Mouse (Mus musculus) lung, postnatal 10 days (tissue): ENCODE results near the gene Skor1.

ENCODE experiments used
- DNase-seq: peaks from one replicate; pipeline ENCODE4 v3.0.0; 2021

Skor1 gene

GRCm38 (mm10) chr9:63147786-63148409, 863 bp downstream of the Skor1 start:
- DNase-seq: no peak

DNA sequence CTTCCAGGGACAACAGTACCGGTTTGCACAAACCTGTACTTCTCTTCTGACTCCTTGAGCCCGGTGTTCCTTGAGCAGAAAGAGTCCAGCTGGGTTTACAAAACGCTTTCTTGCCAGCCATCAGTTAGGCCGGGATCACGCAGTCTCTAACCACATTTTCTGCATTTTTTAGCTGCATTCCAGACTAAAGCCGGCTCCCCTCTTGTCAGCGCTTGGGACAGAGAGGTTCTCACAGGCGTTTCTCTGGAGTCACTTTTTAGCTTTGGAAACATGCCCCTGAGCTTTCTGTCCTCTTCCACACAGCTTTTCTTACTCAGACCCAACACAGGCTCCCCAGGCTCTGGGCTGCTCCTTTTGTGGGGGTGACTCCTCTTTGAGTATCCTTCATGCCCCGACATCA, 1.5 kb downstream of the Skor1 start:
- no peak for DNase-seq

GRCm38 (mm10) chr9:63146856-63147274, 1.9 kb downstream of the Skor1 start:
- no peak for DNase-seq

DNA sequence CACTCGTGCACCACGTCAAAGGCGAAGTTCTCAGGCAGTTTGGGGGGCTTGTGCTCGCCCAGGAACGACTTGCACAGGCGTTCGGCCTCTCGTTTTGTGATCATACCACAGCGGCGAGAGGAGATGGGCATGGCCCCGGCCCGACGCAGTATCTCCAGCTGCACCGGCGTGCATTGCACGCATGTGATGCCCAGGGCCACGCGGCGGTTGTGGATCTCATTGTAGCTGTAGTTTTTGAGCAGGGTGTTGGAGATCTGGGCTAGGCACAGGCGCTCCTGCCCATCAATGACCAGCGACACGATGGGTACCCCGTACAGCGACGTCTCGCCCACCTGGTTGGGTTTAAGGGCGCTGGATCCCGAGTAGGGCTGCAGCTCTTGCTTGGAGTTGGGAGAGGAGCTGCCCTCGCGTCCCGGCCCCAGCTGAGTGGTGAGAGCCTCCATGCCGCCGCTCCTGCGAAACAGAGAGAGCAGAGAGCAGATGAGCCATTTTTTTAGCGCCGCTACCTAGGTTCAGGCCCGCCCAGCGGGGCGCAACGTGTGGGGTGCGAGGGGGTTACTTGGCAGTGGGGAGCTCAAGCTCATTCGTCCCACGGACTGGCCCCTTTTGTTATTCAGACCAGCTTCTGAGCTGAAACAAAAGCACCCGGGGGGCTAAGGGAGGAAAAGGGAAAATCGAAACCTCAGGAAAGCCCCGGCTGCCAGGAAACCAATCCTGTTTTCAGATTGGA, 2.5 kb downstream of the Skor1 start:
- DNase-seq: no peak

GRCm38 (mm10) chr9:63145249-63146125, 3.3 kb downstream of the Skor1 start:
- no peak for DNase-seq

DNA sequence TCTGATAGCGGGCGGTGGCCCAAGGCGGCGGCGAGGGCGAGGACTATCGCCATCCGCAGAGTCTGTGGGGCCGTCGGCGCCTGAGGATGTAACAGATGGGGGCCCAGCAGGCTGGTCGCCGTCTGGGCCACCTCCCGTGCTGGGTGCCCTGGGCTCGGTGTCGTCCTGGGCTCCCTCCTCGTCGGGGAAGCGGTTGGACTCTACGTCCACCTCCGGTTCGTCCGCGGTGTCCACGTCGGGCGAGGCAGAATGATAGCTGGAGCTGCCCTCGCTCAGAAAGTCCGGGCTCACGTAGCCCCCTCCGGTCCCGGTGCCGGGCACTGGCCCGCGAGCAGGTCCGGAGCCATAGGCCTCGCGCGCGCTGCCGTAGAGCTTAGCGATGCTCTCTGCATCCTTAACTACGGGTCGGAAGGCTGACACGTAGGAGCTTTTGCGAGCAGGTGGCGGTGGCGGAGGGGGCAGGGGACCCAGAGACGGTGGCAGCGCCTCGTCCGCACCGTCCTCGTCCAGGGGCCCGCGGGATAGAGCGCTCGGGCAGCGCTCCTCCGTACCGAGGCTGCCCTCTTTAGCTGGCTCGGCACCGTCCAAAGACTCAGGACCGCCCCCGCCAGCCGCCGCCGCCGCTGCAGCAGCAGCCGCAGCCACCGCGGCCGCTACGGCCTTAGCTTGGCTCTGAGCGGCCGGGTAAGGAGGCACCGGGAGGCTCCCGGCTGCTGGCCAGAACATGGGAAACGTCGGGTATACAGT, 4.1 kb downstream of the Skor1 start:
- DNase-seq: no peak

GRCm38 (mm10) chr9:63143641-63144501, 4.9 kb downstream of the Skor1 start:
- DNase-seq: no peak

GRCm38 (mm10) chr9:63143227-63143626, 5.5 kb downstream of the Skor1 start:
- no peak for DNase-seq

DNA sequence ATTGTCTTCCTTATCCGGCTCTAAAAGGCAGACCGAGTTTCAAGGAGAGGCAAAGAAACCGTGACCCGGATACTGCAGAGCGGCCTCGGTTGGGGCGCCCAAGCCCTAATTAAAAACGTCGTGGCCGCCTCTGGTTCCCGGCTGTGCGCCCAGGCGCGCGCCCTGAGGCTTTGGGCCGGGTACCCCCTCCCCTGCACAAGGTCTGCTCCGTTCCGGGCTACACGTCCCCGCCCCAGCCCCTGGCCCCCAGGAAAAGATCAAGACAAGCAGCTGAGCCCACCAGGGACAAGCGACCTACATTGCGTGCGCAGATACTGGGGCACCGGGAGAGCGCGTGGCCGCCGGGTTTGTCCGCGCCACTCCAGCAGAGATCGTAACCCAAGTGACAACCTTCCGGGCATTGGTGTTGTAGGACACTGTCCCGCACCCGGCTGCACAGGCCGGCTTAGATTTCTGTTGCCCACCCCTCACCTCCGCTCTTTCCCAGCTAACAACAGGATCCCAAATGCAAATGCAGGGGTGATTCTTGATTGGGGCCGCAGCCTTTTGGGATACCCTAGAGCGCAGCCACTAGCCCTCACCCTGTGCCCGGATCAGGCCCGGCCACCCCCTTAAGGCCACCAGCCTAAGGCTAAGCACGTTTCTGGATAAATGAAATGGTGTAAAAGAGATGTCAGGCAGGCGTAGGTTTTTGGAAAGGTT, 6.3 kb downstream of the Skor1 start:
- no peak for DNase-seq

- DNase-seq: no peak
These were observed 7.0 kb downstream of the Skor1 start for GRCm38 (mm10) chr9:63141641-63142334.

- DNase-seq: no peak
These were observed 8.6 kb downstream of the Skor1 start for GRCm38 (mm10) chr9:63140211-63140610.

DNA sequence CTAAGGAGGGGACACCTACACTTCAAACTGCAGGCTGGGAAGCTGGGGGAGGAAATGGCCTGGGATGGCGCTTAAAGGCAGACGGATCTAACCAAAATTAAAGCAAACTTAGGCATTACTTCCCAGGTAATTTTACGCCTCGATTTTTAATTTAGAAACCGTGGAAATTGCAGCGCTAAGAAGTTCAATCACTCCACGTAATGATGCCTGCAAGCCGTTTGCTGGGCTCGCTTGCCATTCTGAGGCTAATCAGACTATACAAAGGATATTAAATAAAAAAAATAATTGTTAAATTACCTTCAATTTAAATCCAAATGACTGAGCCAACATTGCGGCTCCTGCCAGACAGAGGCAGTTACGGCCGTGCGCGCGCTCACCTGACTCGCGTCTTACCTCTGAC, 9.1 kb downstream of the Skor1 start:
- no peak for DNase-seq

- no peak for DNase-seq
These were observed 10.2 kb downstream of the Skor1 start for GRCm38 (mm10) chr9:63138481-63138967.

GRCm38 (mm10) chr9:63137615-63137915, 11.2 kb downstream of the Skor1 start:
- no peak for DNase-seq

DNA sequence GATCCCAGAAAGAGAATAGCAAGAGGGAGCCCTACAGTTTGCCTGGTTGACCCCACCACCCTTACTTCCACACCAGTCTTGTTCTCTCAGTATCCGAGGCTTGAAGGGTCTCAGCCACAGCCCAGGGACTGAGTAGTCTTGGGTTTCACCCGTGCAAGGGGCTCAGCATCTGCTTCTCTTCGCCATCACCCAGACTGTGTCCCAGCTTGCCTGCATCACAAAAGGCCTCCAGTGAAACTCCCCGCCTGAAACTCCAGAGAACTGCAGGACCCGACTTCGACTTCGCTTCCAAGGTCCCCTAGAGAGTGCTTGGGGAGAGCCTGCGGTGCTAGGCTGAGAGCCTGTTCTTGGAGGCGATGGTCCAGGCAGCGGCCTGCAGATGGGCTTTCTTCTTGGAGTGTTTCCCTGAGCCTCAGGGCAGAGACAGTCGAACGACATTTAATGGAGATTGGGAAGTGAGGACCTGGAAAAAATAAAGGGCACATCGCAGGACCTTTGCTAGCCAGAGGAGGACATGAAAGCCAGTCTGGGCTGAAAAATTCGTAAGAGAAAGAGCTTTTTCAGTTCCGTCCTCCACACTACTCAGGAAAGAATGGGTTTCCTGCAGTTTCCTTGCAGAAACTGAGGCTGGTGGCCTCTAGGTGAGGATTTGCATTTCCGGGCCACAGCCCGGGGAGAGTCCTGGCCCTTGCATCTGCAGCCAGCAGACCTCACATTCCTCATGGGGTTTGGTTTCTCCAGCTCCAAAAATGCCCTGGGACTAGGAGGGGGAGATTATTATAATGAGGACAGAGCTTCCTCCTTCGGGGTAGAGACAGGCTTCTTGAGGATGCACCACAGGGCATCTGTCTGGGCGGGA, 11.8 kb downstream of the Skor1 start:
- DNase-seq: no peak

GRCm38 (mm10) chr9:63136241-63136640, 12.5 kb downstream of the Skor1 start:
- DNase-seq: no peak

DNA sequence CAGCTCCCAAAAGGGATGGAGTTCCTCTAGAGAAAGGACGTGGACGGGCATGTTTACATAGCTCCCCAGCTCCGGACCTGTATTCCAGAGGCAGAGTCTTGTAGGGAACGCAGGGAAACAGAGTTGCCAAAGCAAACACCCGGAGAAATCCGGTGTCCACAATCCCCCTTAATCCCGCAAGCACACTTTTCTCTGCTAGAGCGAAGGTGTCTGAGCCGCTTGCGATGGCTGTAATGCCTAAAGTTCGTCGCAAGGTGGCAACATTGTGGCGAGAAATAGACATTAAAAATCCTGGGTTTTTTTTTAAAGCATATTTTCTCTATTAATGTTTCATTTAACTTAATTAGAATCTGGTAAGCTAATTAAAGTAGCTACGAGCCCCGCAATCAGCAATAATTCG, 13.0 kb downstream of the Skor1 start:
- DNase-seq: peak; percentile 69

GRCm38 (mm10) chr9:63135356-63135755, 13.4 kb downstream of the Skor1 start:
- no peak for DNase-seq

GRCm38 (mm10) chr9:63133659-63134058, 15.1 kb downstream of the Skor1 start:
- no peak for DNase-seq
